Comparison of ENCODE assay signal across 22 mouse cellular contexts in genomic region chr15:101041966-101042365, GRCm38 (mm10). TPM values are rescaled to one million over a fixed set of nuclear protein-coding genes. Genes with fewer than 3 reads are reported as not detected.
"Had no signal": no experiment of that assay in that cellular context is flagged by ENCODE, and none has a peak within 500 bp of the region (broad histone marks: within the 10 kb centered on the region; RNA-seq: fewer than 3 reads in every experiment).

No protein-coding gene starts in this region.

- H3K27ac ChIP-seq: gastrocnemius, adult 2 months; heart, embryonic 10.5 days; hindbrain, embryonic 10.5 days; hindbrain, embryonic 12.5 days; hindbrain, embryonic 14.5 days; intestine, embryonic 15.5 days; left cerebral cortex, adult 2 months; limb, embryonic 10.5 days; limb, embryonic 12.5 days; liver, embryonic 13.5 days; liver, embryonic 15.5 days had no signal

- H3K4me3 ChIP-seq: gastrocnemius, adult 2 months; heart, embryonic 10.5 days; heart, embryonic 12.5 days; hindbrain, embryonic 10.5 days; hindbrain, embryonic 12.5 days; intestine, embryonic 15.5 days; left cerebral cortex, adult 2 months; limb, embryonic 10.5 days; limb, embryonic 12.5 days; liver, embryonic 13.5 days; liver, embryonic 15.5 days had no signal

- DNase-seq: gastrocnemius, postnatal 25 days; liver, embryonic 13.5 days had no signal

RNA-seq across cellular contexts. Expression of gene Gm47841, which starts 5.2 kb away (rescaled TPM):
- total RNA-seq: gastrocnemius, adult 2 months; gastrocnemius, postnatal 10 days; gastrocnemius, postnatal 25 days; granulocyte monocyte progenitor cell, adult 5-6 weeks; heart, adult 18-20 months; heart, postnatal 25 days; layer of hippocampus, adult 8-10 months; layer of hippocampus, postnatal 10 days; layer of hippocampus, postnatal 25 days; left cerebral cortex, adult 2 months; left cerebral cortex, postnatal 14 days; left cerebral cortex, postnatal 36 days had no signal

RNA-seq across cellular contexts. Expression of gene Fignl2, which starts 36.4 kb away (rescaled TPM):
- total RNA-seq: granulocyte monocyte progenitor cell, adult 5-6 weeks had no signal
